Mouse (Mus musculus): Measurements from ENCODE around the gene Nipsnap1.

Gene Nipsnap1

DNA sequence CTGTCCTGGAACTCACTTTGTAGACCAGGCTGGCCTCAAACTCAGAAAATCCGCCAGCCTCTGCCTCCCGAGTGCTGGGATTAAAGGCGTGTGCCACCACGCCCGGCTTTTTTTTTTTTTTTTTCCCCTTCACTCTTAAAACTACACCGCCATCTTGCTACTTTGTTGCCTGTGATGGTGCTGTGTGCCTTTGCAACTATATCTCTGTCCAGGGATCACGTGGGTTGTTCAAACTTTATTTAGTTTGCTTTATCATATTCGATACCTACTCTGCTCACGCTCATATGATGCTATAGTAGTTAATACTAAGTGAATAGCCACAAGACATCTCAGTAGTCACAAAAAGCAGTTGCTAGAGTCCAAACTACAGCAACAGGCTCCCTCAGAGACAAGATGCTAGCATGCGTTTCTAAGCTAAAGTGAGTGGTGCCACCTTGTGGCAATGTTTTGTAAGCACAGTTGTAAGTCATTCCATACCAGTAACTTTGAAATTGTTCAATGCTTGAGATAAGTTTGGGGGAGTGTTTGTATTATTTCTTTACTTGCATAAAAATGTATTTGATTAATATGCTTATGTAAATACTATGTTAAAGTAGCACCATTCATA is 8.0 kb upstream of the Nipsnap1 start:
- peak in 1 of 2 experiments; percentile 43 for DNase-seq (ENCODE audit: low spot score in 2 of 2)

DNA sequence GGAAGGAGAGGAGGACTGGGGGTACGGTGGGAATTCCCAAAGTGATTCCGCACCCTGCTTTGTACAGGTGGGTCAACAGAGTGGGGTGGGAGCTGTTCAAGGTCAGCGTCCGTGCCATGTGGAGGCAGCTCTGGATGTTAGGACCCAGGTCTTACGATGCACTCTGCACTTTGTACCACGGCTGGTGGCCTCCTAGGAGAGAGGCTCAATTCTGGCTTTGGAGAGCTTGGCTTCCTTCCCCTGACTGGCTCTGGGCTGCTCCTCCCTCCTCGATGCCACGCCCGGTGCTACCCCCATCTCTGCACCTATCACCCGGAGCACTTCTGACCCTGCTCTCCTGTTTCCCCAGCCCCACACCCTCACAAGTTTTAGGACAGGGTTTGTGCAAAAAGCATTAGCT is 800 bp downstream of the Nipsnap1 start:
- no peak for DNase-seq (ENCODE audit: low spot score in 2 of 2)

DNA sequence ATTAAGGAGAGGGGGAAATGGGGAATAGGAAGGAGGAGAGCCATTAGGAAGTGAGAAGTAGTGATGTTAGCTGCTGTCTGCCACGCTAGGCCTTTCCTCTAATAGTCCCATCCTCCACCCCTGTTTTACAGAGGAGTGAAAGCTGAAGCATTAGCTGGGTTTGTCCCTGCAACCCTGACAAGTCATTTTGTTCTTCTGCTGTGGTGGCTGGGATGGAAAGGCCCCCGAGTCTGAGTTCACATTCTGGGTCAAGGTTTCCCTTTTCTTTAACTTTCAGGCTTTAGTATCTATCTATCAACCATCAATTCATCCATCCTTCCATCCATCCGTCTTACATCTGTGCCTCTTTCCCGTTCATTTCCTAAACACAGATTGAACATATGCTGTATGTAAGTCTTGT is 7.3 kb downstream of the Nipsnap1 start:
- no peak for DNase-seq (ENCODE audit: low spot score in 2 of 2)

DNA sequence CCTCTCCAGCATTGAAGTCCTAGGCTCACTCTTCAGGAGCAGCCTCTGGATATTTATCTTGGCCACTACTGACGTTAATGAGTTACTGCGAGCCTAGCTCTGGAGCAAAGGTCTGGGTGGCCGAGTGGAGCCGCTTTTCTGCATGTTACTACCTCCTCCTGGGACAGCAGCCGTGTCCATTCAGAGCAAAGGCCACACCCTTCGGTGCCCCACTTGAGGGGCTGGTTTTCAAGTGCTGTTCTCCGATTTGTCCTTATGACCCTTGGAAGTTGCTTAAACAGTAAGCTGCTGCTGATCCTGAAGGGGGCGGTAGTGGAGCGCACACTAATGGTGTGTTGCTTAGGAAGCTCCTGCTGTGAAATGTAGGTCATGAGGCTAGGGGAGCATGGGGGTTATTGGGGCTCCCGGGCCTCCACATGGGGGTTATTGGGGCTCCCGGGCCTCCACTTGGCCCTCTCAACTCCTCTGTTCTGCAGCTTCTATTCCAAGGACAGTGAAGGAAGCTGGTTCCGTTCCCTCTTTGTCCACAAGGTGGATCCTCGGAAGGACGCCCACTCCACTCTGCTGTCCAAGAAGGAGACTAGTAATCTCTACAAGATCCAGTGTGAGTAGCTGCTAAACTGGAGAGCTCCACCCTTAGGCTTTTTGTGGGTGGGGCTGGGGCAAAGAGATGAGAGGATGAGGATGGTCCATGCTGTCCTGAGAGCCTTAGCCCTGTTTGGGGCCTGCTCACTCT is 9.3 kb downstream of the Nipsnap1 start:
- no peak for DNase-seq (ENCODE audit: low spot score in 2 of 2)

DNA sequence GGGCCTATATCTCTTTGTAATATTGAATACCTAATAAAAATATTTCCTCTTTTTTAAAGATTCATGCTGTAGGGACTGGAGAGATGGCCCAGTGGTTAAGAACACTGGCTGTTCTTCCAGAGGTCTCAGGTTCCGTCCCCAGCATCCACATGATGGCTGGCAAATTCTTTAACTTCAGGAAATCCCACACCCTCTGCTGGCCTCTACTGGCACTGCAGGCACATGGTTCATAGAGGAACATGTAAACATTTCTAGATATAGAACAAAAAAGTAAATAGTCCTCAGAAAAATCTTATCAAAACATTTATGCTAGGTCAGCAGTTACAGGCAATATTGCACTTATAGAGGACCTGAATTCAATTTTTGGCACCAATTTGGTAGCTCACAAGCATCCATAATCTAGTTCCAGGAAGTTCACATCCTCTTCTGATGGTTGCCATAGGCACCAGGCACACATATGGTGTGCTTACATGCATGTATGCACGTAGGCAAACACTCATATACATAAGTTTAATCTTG is 11.7 kb downstream of the Nipsnap1 start:
- no peak for DNase-seq (ENCODE audit: low spot score in 2 of 2)

DNA sequence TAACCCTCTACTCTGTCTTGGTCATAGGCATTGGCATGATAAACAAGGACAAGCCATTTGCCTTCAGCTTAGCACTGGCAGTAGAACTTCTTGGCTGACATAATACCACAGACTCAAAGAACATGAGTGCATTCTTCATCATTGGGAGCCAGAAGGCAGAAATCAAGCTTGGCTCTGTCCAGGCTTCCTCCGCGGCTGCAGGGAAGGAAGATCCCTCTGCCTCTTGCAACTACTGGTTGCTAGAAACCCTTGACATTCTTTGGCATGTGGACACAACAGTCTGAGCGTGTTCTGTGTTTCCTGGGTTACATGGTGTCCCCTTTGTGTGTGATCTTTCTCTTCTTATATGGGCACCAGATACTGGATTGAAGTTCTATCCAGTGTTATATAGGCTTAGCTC is 13.2 kb downstream of the Nipsnap1 start:
- no peak for DNase-seq (ENCODE audit: low spot score in 2 of 2)

DNA sequence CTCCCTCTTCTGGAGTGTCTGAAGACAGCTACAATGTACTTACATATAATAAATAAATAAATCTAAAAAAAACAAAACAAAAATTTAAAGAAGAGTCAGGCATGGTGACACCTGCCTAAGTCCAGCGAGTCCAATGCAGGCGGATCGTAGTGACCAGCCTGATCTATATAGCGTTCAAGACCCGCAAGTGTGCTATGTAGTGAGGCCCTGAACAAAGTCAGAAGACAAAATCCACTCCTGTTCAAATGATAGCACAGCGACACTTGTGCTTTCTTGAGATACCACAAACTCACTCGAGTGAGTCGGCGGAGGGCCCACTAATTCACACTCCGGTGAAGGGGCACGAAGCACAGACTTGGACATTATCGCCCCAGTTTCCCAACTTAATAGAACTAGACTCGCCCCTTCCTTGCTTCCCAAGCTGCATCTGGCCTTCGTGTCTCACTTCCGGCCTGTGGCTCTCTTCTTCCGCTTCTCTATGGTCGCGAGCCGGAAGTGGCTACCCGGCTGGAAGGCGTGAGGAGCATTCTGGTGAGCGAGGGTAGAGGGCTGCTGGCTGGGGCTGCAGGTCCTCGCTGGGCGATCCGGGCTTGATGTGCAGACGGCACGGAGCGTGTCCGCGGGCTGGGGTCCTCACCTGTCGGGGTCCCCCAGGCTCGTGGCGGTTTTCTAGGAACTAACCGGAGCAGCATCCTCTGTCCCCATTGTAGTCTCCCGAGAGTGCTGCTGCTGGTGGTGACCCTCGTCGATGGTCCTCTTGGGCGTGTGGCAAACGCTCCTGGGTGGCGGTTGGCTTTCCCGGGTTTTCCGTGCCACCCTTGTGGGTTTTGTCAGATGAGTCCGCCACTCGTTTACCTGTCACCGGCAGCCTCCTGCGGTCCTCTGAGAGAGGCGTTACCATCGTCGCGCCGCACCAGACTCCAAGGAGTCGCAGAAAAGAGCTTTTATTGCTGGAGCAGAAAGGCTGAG is 21.4 kb downstream of the Nipsnap1 start, which contains the start of gene Thoc5:
TSS of gene Thoc5 (plus strand) at position 473 of the 969 bp plus-strand sequence.
- DNase-seq (ENCODE audit: low spot score in 2 of 2), result peak; percentile 78 to 81

DNA sequence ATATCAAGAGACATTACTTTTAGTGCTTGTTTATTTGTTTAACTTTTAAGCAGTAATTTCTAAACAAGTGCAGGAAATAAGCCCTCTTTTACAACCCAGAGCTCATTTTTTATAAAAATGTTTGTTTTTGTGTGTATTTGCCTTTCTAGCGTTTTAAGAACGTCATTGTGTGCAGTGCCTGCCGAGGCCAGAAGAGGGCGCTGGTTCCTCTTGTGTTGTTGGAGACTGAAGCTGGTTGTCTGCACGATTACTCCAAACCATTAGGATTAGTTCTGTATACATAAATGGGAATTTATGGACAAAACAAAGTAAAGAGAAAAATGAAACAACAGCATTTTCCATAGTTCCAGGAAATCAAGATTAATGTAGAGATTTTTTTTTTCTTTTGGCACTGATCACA is 26.7 kb downstream of the Nipsnap1 start:
- no peak for DNase-seq (ENCODE audit: low spot score in 2 of 2)

DNA sequence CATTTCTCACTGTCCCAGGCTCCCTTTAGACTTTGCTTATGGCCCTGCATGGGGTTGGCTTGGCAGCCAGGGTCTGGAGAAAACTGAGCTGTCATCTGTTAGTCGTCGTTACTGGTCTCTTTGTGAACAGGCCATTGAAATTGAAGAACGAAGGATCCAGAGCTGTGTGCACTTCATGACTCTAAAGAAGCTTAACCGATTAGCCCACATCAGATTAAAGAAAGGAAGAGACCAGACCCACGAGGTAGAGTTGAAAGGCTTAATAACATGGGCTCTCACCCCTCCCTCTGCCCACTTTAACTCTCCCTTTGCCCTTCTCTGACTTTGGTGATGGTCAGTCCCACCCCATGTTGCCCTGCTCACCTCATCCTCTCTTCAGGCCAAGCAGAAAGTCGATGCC is 28.2 kb downstream of the Nipsnap1 start:
- DNase-seq (ENCODE audit: low spot score in 2 of 2), result no peak

DNA sequence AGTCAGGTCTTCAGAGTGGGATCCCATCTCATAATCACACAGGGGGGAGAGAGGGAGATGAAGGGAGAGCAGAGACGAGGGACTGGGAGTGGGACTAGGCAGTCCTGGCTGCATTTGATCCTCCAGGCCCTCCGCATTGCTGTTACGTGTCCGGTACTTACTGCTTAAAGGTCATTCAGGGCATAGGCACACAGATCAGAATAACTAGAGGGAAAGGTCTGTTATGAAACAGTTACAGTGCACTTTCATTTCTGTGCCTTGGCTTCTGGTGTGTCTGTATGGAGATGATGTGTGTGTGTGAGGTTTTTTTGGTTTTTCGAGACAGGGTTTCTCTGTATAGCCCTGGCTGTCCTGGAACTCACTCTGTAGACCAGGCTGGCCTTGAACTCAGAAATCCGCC is 32.5 kb downstream of the Nipsnap1 start:
- DNase-seq (ENCODE audit: low spot score in 2 of 2), result no peak

DNA sequence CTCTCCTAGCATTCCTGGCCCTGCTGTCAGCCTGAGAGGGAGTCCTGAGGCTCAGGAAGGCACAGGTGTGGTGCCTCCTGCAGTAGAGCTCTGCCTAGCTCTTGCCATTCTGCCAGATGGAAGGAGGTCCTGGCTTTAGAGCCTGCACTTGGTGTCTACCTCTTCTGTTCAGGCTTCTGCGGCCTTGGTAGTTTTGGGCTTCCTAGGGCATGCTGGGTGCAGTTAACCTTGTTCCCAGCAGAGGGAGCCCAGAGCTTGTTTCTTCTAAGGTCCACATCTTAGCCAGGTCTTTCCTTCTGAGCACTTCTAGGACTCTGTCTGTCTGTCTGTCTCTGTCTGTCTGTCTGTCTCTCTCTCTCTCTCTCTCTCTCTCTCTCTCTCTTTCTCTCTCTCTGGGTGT is 42.3 kb downstream of the Nipsnap1 start:
- peak in 1 of 2 experiments; percentile 14 for DNase-seq (ENCODE audit: low spot score in 2 of 2)

DNA sequence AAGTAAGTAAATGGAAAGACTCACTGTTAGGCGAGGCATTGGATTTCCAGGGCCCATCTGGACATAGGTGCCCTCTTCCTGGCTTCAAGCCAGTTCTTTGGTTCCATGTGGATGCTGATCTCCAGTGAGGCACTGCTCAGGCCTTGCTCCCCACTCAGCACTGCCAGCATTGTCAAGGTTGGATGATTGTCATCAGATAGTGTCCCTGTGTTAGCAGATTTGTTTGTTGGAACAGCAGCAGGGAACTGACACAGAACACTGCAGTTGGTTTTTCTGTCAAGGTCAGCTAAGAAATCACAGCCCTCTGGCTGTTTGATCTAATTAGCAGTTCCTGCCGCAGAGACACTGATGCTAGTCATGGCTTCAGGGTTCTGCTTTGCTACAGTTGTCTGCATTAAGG is 47.5 kb downstream of the Nipsnap1 start:
- no peak for DNase-seq (ENCODE audit: low spot score in 2 of 2)

DNA sequence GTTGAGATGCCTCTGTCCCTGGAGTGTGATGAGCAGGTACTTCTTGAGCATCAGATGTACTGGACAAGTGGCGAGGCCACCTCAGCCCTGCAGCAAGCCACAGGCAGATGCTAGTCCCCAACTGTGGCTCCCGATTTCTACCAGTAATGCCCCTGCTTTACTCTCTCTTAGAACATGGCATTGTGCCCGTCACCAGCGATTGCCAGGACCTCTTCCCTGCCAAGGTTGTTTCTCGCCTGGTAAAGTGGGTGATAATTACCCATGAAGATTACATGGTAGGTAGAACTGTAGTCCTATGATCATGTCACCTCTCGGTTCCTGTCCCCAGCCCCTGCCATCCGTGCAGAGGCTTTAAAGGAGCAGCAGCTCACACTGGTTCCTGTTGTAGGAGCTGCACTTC is 48.0 kb downstream of the Nipsnap1 start:
- DNase-seq (ENCODE audit: low spot score in 2 of 2), result peak; percentile 19 to 43

DNA sequence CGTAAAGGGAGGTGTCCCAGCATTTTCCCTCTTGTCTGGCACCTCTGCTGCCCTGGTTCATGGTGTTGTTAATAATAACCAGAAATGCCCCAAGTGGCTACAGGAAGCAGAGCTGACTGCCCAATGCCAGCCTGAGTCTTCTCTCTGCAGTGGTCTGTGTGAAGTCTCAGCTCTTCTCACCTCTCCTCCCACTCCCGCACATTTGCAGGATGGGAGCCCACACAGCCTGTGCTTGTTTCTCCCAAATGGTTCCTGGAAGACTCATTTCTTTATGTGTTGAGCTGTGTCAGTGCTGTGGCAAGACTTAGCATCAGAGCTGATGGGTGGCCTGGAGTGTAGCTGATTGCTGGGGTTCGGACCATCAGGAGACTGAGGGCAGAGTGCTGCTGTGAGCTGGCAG is 53.5 kb downstream of the Nipsnap1 start:
- DNase-seq (ENCODE audit: low spot score in 2 of 2), result no peak

DNA sequence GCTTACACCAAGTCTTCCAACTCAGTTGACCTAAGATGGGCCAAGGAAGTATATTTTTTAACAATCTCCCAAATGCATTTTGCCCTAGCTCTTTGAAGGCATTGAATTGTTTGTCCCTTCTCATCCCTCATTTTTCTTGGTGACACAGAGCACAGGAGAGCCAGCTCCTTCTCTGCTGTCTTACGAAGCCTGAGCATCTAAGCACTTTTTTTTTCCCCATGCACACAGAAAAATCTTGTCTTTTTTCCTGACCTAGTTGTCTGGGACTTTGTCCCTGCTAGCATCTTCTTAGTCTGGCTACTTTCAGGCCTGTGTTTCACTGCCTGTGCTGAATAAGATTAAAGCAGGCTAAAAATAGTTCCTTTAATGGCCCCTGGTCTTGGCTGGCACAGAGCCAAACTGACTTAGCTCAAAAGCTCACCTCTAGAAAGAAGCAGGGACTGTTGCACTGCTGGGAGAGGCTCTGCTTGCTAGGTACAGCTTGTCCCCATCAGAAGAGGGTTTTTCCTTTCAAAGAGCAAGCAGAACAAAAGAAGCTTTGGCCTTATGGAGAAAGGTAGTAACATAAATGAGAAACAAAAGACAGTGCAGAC is 57.4 kb downstream of the Nipsnap1 start:
- DNase-seq (ENCODE audit: low spot score in 2 of 2), result no peak

DNA sequence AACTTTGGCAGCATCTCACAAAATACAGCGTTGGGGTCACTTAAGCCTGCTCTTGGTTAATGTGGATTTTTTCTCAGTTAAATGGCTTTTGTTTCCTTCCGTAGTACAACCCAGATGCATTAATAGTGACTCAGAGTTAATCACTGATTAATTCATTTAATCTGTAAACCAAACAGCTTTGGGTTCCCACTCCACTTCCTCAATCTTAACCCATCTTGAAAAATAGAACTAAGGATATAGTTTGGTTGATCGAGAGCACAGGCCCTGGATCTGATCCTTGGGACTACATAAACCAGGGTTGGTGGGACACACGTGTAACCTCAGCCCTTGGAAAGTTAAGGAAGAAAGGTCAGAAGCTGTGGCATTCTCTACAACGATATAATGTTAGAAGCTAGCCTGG is 62.5 kb downstream of the Nipsnap1 start:
- DNase-seq (ENCODE audit: low spot score in 2 of 2), result no peak
